In genomic region chr9:103555334-103555733, GRCm38 (mm10) we compare ENCODE assay signal across 22 mouse cellular contexts.
DNase-seq lines count a peak whose midpoint lies in the region; ATAC-seq and TF ChIP-seq lines count a peak whose summit lies in the region.
"Had no signal": no experiment of that assay in that cellular context is flagged by ENCODE, and none has a peak within 500 bp of the region (broad histone marks: within the 10 kb centered on the region; RNA-seq: fewer than 3 reads in every experiment).

No protein-coding gene starts in this region.

- H3K4me3 ChIP-seq in cerebellum, adult 2 months (replicated peaks; ENCODE audit: insufficient read depth, low read depth, low read length), result no peak overlapping the region
- no peak overlapping the region for H3K4me3 ChIP-seq in hindbrain, embryonic 14.5 days (replicated peaks; ENCODE audit: low read length)
- no peak overlapping the region for H3K4me3 ChIP-seq in hindbrain, postnatal 0 days (ENCODE audit: low read length)
- H3K4me3 ChIP-seq in neural tube, embryonic 13.5 days, result no peak overlapping the region
- H3K4me3 ChIP-seq: erythroblast, embryonic 14.5 days; heart, embryonic 12.5 days; left cerebral cortex, adult 2 months; liver, embryonic 12.5 days; midbrain, embryonic 12.5 days had no signal

- no peaks in the 10 kb centered on the region for H3K9me3 ChIP-seq in hindbrain, embryonic 14.5 days (ENCODE audit: control insufficient read depth, low read length)
- no peaks in the 10 kb centered on the region for H3K9me3 ChIP-seq in hindbrain, postnatal 0 days (ENCODE audit: low read length)
- no peaks in the 10 kb centered on the region for H3K9me3 ChIP-seq in neural tube, embryonic 13.5 days
- H3K9me3 ChIP-seq: heart, embryonic 12.5 days; liver, embryonic 12.5 days; midbrain, embryonic 12.5 days had no signal

- H3K4me2 ChIP-seq in hindbrain, embryonic 14.5 days (replicated peaks), result no peak overlapping the region
- H3K4me2 ChIP-seq in hindbrain, postnatal 0 days (ENCODE audit: low read depth, low read length), result no peak overlapping the region
- no peak overlapping the region for H3K4me2 ChIP-seq in neural tube, embryonic 13.5 days
- H3K4me2 ChIP-seq: heart, embryonic 12.5 days; liver, embryonic 12.5 days; midbrain, embryonic 12.5 days had no signal

- no peak overlapping the region for H3K9ac ChIP-seq in hindbrain, embryonic 14.5 days
- H3K9ac ChIP-seq in hindbrain, postnatal 0 days (replicated peaks; ENCODE audit: low read length), result no peak overlapping the region
- no peak overlapping the region for H3K9ac ChIP-seq in neural tube, embryonic 13.5 days
- H3K9ac ChIP-seq: heart, embryonic 12.5 days; liver, embryonic 12.5 days; midbrain, embryonic 12.5 days had no signal

- no peaks in the 10 kb centered on the region for H3K36me3 ChIP-seq in hindbrain, embryonic 14.5 days (replicated peaks; ENCODE audit: control insufficient read depth, insufficient read depth)
- H3K36me3 ChIP-seq in hindbrain, postnatal 0 days (ENCODE audit: insufficient read depth, low read length), result no peaks in the 10 kb centered on the region
- H3K36me3 ChIP-seq in neural tube, embryonic 13.5 days, result no peaks in the 10 kb centered on the region
- no peaks in the 10 kb centered on the region for H3K36me3 ChIP-seq in splenic B cell, adult 2 months (ENCODE audit: control insufficient read depth, insufficient read depth, low read length, poor library complexity, severe bottlenecking)
- H3K36me3 ChIP-seq: G1E; heart, embryonic 12.5 days; liver, embryonic 12.5 days; midbrain, embryonic 12.5 days had no signal

- H3K27me3 ChIP-seq in cerebellum, adult 2 months (ENCODE audit: control insufficient read depth, insufficient read depth, low read length), result no peaks in the 10 kb centered on the region
- H3K27me3 ChIP-seq in hindbrain, embryonic 14.5 days (ENCODE audit: control insufficient read depth, insufficient read depth, low read length), result no peaks in the 10 kb centered on the region; the same call in 1 of the 2 replicates
- H3K27me3 ChIP-seq in hindbrain, postnatal 0 days (ENCODE audit: insufficient read depth, low read length), result no peaks in the 10 kb centered on the region
- peaks cover 10% of the 10 kb centered on the region; the same call in 1 of the 2 replicates for H3K27me3 ChIP-seq in neural tube, embryonic 13.5 days
- no peaks in the 10 kb centered on the region for H3K27me3 ChIP-seq in splenic B cell, adult 2 months (ENCODE audit: control insufficient read depth, insufficient read depth, low read length, poor library complexity, severe bottlenecking)
- H3K27me3 ChIP-seq: heart, embryonic 12.5 days; liver, embryonic 12.5 days had no signal

- intact Hi-C loops in left cerebral cortex, postnatal 36 days (cut with DNase I), result loop anchor here (5.0 kb wide), 1 partner anchor 37 kb away; no protein-coding TSS in a partner anchor

- TF ChIP-seq POLR2A in cerebellum, adult 2 months (IDR thresholded peaks at IDR 0.05; ENCODE audit: borderline replicate concordance, insufficient read depth, low read length), result no peak

- no peak for TF ChIP-seq CTCF in cerebellum, adult 2 months (IDR thresholded peaks at IDR 0.05; ENCODE audit: borderline replicate concordance, insufficient read depth, low read depth, low read length)
- TF ChIP-seq CTCF in hindbrain, postnatal 0 days (IDR thresholded peaks at IDR 0.05; ENCODE audit: low read depth), result no peak

- ATAC-seq in hindbrain, embryonic 14.5 days (ENCODE audit: low FRiP score), result no peak
- no peak for ATAC-seq in hindbrain, postnatal 0 days
- ATAC-seq in neural tube, embryonic 13.5 days (ENCODE audit: low read depth), result no peak
- ATAC-seq: liver, embryonic 12.5 days; lung, postnatal 0 days had no signal

- peak overlapping the region; percentile 51 for H3K27ac ChIP-seq in cerebellum, adult 2 months (ENCODE audit: insufficient read depth, low read length)
- 0 out of 2 replicates have a peak overlapping the region, but pooled peaks have one; percentile 16 for H3K27ac ChIP-seq in hindbrain, embryonic 14.5 days
- no peak overlapping the region for H3K27ac ChIP-seq in hindbrain, postnatal 0 days
- peak overlapping the region; percentile 72 for H3K27ac ChIP-seq in neural tube, embryonic 13.5 days (replicated peaks)
- H3K27ac ChIP-seq: left cerebral cortex, adult 2 months; liver, embryonic 12.5 days; midbrain, embryonic 12.5 days had no signal

- WGBS in cerebellum, adult 2 months, result 32% methylated on average over 6 of the region's 6 CpGs
- WGBS in hindbrain, embryonic 14.5 days, result 33% methylated on average over 6 of the region's 6 CpGs
- 31% methylated on average over 6 of the region's 6 CpGs for WGBS in hindbrain, postnatal 0 days
- WGBS in neural tube, embryonic 13.5 days, result 29% methylated on average over 6 of the region's 6 CpGs

- DNase-seq in cerebellum, adult 2 months, result no peak
- DNase-seq in cerebellum, postnatal 36 days, result no peak
- no peak for DNase-seq in hindbrain, embryonic 14.5 days (ENCODE audit: low spot score)
- no peak for DNase-seq in hindbrain, postnatal 0 days (ENCODE audit: low spot score)
- DNase-seq in neural tube, embryonic 10.5 days (ENCODE audit: extremely low spot score, low spot score), result no peak
- peak; percentile 16 for DNase-seq in splenic B cell, adult 2 months (ENCODE audit: low read depth, low spot score)
- DNase-seq in left cerebral cortex, postnatal 36 days (ENCODE audit: low spot score in 2 of 2), result no peak
- DNase-seq: adrenal gland, postnatal 36 days; cerebellum, adult 18-20 months; gastrocnemius, postnatal 10 days; heart, adult 11 months; kidney, adult 8-10 months; kidney, postnatal 14 days; thymus, postnatal 25 days had no signal

- H3K4me1 ChIP-seq in cerebellum, adult 2 months (ENCODE audit: control insufficient read depth, insufficient read depth, low read length), result peaks cover 59% of the 10 kb centered on the region
- H3K4me1 ChIP-seq in hindbrain, embryonic 14.5 days (replicated peaks; ENCODE audit: control insufficient read depth, insufficient read depth, low read length), result peaks cover 40% of the 10 kb centered on the region
- H3K4me1 ChIP-seq in hindbrain, postnatal 0 days (ENCODE audit: insufficient read depth, low read length), result peaks cover 18% of the 10 kb centered on the region
- peaks cover 82% of the 10 kb centered on the region for H3K4me1 ChIP-seq in neural tube, embryonic 13.5 days (replicated peaks)
- H3K4me1 ChIP-seq: liver, embryonic 12.5 days had no signal
